50 mouse cellular contexts compared by ENCODE assay signal in genomic region chr10:96168998-96169397, GRCm38 (mm10). TPM values are rescaled to one million over a fixed set of nuclear protein-coding genes. Genes with fewer than 3 reads are reported as not detected.
"Had no signal": no experiment of that assay in that cellular context is flagged by ENCODE, and none has a peak within 500 bp of the region (broad histone marks: within the 10 kb centered on the region; RNA-seq: fewer than 3 reads in every experiment).

No protein-coding gene starts in this region.

- H3K27me3 ChIP-seq: heart, embryonic 12.5 days; heart, embryonic 13.5 days; heart, embryonic 15.5 days; hindbrain, embryonic 12.5 days; hindbrain, embryonic 13.5 days; hindbrain, embryonic 15.5 days; intestine, embryonic 15.5 days; kidney, embryonic 15.5 days had no signal

- ATAC-seq: hindbrain, embryonic 16.5 days; hindbrain, postnatal 0 days; inflammation-experienced regulatory T-cells, adult 6 months; intestine, embryonic 15.5 days; intestine, embryonic 16.5 days; intestine, postnatal 0 days had no signal

- H3K4me3 ChIP-seq: heart, embryonic 12.5 days; heart, embryonic 13.5 days; heart, embryonic 15.5 days; hindbrain, embryonic 10.5 days; hindbrain, embryonic 12.5 days; hindbrain, embryonic 13.5 days; hindbrain, embryonic 15.5 days; intestine, embryonic 15.5 days; kidney, embryonic 15.5 days; layer of hippocampus, adult 2 months had no signal

- H3K27ac ChIP-seq: heart, embryonic 13.5 days; heart, embryonic 15.5 days; hindbrain, embryonic 10.5 days; hindbrain, embryonic 12.5 days; hindbrain, embryonic 13.5 days; hindbrain, embryonic 14.5 days; hindbrain, embryonic 15.5 days; hindbrain, postnatal 0 days; intestine, embryonic 15.5 days; kidney, embryonic 15.5 days; kidney, postnatal 0 days; layer of hippocampus, adult 2 months had no signal

- H3K9ac ChIP-seq: heart, embryonic 12.5 days; heart, embryonic 13.5 days; heart, embryonic 15.5 days; hindbrain, embryonic 12.5 days; hindbrain, embryonic 13.5 days; hindbrain, embryonic 14.5 days; hindbrain, embryonic 15.5 days; intestine, embryonic 15.5 days; kidney, embryonic 15.5 days had no signal

- H3K36me3 ChIP-seq: heart, embryonic 12.5 days; heart, embryonic 13.5 days; heart, embryonic 15.5 days; hindbrain, embryonic 10.5 days; hindbrain, embryonic 12.5 days; hindbrain, embryonic 13.5 days; hindbrain, embryonic 15.5 days; intestine, embryonic 15.5 days; kidney, embryonic 15.5 days had no signal

- DNase-seq: heart, postnatal 10 days; heart, postnatal 14 days; heart, postnatal 36 days; heart, postnatal 4 days; kidney, adult 11 months; kidney, adult 18-20 months; kidney, adult 2 months; kidney, adult 8-10 months; kidney, adult 9 months; kidney, postnatal 10 days; kidney, postnatal 14 days; kidney, postnatal 25 days; kidney, postnatal 36 days; kidney, postnatal 4 days; layer of hippocampus, adult 9-11 months; layer of hippocampus, postnatal 36 days had no signal

- H3K4me2 ChIP-seq: heart, embryonic 11.5 days; heart, embryonic 12.5 days; heart, embryonic 13.5 days; heart, embryonic 15.5 days; hindbrain, embryonic 12.5 days; hindbrain, embryonic 13.5 days; hindbrain, embryonic 14.5 days; hindbrain, embryonic 15.5 days; intestine, embryonic 15.5 days; kidney, embryonic 15.5 days had no signal

- H3K9me3 ChIP-seq: heart, embryonic 12.5 days; heart, embryonic 13.5 days; heart, embryonic 15.5 days; hindbrain, embryonic 10.5 days; hindbrain, embryonic 12.5 days; hindbrain, embryonic 13.5 days; hindbrain, embryonic 15.5 days; intestine, embryonic 15.5 days; kidney, embryonic 15.5 days had no signal

- H3K4me1 ChIP-seq: heart, embryonic 12.5 days; heart, embryonic 13.5 days; heart, embryonic 15.5 days; hindbrain, embryonic 10.5 days; hindbrain, embryonic 12.5 days; hindbrain, embryonic 13.5 days; hindbrain, embryonic 15.5 days; intestine, embryonic 15.5 days; kidney, embryonic 15.5 days had no signal

RNA-seq across cellular contexts. Expression of gene Gm5426, which starts 32.6 kb away (rescaled TPM):
- total RNA-seq: heart, postnatal 10 days; heart, postnatal 14 days; heart, postnatal 25 days; heart, postnatal 36 days; heart, postnatal 4 days; hematopoietic stem cell, adult 5-6 weeks; hindbrain, postnatal 0 days; layer of hippocampus, adult 18-20 months; layer of hippocampus, adult 2 months; layer of hippocampus, adult 8-10 months; layer of hippocampus, postnatal 10 days; layer of hippocampus, postnatal 14 days; layer of hippocampus, postnatal 25 days; layer of hippocampus, postnatal 36 days; left cerebral cortex, adult 18-20 months had no signal
- polyA plus RNA-seq: heart, embryonic 11.5 days; heart, embryonic 12.5 days; heart, embryonic 13.5 days; heart, embryonic 14.5 days; heart, embryonic 15.5 days; heart, embryonic 16.5 days; heart, postnatal 0 days; hindbrain, embryonic 10.5 days; hindbrain, embryonic 11.5 days; hindbrain, embryonic 12.5 days; hindbrain, embryonic 13.5 days; hindbrain, embryonic 14.5 days; hindbrain, embryonic 15.5 days; hindbrain, embryonic 16.5 days; hindbrain, postnatal 0 days; intestine, embryonic 14.5 days; intestine, embryonic 15.5 days; intestine, embryonic 16.5 days; intestine, postnatal 0 days; kidney, adult 2 months; kidney, embryonic 14.5 days; kidney, embryonic 15.5 days; kidney, embryonic 16.5 days; kidney, postnatal 0 days; large intestine, adult 2 months had no signal
